Mouse (Mus musculus) ES-CJ7 (cell line): ENCODE data around the gene Csnka2ip.

Experiments used
- DNase-seq: peaks from one replicate; pipeline ENCODE4 v3.0.0; 2011; ENCODE audit warnings: low read depth, low spot score

Csnka2ip gene

DNA sequence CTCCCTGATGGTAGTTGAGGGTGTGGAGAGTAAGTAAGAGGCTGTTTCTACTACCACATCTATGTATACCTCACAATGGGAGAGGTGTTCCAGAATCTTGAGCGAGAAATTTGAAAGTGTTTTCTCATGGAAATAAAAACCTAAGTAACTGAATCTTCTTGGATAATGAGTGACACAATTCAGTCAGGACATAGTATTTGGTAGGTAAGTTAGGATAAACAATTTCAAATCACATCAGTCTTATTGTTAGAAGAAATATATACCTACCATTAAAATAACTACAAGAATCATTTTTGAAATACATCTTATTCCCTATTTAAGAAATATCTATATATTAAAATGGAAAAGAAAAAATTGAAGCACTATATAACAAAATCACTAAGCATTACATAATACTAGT is at the start of gene Csnka2ip:
Csnka2ip (minus strand) TSS at position 101 of the 400 bp plus-strand sequence.
- no peak for DNase-seq

DNA sequence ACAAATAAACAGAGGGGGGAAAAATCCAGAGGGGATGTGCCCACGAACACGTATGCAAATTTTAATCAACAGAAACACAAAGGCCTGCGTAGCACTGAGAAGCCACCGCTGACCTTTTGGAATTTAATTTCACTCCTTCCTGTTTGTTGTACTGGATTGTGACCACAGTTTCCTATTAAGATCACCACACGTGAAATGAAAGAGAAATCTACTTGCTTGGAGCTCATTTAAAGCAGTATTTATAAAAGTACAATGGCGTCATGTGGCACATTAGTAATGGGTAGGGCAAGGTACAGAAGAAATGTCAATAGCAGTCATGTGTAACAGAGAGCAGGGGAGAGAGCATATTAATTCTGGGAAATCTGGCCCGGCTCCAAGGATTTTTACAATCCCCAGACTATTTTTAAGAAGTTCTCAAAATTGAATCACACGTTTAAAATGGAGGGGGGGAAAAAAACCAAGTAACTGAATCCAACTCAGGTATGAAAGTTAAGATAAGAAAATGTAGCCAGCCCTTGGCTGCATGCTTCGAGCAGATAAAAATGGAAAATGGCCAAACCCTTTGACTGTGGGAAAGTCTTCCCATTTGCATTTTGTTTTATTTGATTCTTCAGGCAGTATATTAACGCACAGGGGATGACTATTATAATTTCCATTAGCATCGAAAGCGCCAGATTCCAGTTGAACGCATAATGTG is 47.5 kb upstream of the Csnka2ip start:
- DNase-seq: no peak

DNA sequence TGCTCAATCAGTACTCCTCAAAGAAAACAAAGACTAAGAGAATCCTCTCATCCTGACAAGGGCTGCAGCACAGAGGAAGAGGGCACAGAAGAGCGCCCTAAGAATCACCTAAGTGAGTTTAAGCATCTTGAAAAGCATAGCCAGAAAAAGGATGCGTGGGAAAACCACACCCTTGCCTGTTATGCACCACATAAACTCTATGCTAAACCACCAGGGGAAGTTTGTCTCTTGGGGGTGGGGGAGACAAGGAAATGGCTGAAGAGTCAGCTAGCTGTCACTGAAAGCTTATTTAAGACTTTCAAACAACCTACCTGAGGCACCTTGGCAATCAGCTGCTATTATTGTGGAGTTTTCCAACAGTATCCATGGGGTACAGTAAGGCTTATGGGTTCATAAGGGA is 45.6 kb upstream of the Csnka2ip start:
- DNase-seq: no peak

DNA sequence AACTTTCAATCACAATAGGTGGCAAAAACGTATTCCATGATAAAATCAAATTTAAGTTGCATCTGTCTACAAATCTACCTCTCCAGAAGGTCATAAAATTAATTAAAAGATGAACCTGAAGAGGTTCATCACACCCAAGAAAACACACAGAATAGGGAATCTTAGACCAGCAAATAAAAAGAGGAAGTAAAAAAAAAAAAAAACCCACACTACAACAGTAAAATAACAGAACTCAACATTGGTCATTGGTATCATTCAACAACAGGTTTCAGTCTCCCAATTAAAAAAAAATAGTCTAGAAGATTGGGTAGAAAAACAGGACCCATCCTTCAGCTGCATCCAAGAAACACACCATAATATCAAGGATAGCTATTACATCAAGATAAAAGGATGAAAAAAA is 32.9 kb upstream of the Csnka2ip start:
- DNase-seq: no peak

DNA sequence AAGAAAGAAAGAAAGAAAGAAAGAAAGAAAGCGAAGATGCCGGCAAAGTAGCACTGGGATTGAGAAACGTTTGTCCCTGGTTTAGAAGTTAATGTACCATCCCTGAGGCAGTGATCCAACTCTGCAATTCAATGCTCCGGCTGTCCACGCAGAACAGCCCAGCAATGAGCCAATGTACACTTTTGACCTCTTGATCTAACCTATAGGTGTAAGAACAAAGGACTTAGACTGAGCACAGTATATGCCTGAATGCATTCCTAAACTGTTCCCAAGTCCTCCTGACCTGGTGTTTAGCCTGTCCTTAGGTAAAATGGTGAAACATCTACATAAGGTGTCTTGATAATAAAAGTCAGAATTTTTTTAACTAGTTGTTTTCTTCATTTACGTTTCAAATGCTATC is 17.9 kb upstream of the Csnka2ip start:
- no peak for DNase-seq

DNA sequence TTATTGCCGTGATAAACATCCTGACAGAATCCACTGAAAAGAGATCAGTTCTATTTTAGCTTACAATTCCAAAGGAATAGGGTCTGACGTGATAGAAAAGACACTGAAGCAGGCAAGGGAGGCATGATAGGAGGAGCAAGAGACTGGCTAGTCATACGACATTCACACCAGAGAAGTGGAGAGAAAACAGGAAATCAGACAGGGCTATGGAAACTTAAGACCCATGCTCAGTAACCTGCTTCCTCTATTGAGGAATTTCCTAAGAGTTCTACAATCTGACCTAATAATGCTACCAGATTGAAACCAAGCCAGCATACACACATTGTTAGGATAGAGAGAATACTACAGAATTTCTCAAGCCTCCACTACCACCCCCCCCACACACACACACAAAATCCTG is 12.4 kb upstream of the Csnka2ip start:
- no peak for DNase-seq

DNA sequence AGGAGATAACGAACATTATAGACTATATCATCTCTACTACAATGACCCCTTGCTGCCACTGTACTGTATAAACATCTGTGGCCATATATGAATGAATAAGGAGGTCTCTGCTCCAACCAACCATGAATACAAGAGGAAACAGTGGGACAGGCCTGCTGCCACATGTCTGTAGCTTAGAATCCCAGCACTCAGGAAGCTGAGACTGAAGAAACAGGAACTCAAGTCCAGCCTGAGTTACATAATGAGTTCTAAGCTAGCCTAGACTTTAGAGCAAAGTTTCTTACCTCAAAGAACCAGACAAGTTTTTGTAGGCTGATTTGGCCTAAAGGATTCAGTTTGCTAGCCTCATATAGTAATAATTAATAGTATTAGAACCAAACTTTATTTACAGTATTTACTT is 5.6 kb upstream of the Csnka2ip start:
- no peak for DNase-seq

DNA sequence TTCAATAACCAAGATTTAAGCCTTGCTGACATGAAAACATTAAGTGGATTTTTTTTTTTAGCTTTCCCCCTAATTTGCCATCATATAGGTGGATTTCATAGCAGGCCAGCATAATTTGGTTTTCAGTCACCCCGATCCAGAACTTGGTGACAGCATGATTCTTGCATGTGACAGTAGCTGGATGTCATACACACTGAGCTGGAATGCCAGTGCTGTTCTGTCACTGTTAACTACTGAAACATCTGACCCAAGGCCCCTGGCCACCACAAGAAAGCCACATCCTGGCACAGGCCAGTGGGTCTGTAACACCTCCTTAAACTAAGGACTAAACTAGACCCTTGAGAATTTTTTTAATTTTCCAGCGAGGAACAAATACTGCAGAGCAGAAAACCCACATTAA is 15.4 kb downstream of the Csnka2ip start:
- DNase-seq: no peak

DNA sequence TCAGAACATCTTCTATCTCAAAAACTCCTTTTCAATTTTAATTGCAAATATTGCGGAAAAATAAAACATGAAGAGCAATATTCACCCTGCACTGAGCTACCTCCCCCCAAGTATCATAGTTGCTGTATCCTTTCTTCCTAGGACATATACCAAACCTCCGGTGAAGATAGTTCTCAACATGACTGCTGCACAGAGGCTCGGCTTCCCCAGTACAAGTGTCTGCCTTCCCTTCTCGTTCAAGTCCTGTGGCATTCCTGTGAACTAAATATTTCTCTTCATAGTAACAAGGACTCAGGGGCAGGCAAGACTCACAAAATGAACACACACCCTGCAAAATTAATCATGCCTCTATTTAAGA is 16.0 kb downstream of the Csnka2ip start:
- DNase-seq: no peak

DNA sequence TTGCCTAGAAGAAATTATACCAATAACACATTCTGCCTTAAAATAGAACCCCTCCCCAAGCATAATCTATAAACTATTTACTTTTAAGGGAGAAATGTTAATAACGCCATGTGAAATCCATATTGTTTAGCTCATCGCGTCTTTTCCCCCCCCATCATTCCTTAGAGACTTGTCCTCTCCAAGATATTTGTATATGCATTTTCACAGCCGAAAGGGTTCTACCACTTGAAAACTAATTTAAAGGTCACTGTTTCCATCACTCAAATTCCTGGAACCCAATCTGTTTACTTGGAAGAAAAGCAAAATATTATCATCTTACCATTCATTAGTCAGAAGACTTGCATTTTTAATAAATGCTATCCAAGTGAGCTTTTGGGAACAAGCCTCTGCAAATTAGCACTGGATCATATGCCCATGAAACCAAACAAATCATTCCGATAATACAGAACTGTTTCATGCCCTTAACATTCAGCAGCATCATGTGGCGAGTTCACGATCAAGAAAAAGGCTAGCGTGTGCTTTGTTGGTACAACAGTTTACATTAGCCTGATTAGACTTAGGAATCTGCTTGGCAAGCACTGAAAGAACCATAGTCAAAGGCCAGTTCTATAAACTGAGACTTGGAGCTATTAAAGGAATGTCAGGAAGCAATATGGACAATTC is 16.5 kb downstream of the Csnka2ip start:
- DNase-seq: no peak

DNA sequence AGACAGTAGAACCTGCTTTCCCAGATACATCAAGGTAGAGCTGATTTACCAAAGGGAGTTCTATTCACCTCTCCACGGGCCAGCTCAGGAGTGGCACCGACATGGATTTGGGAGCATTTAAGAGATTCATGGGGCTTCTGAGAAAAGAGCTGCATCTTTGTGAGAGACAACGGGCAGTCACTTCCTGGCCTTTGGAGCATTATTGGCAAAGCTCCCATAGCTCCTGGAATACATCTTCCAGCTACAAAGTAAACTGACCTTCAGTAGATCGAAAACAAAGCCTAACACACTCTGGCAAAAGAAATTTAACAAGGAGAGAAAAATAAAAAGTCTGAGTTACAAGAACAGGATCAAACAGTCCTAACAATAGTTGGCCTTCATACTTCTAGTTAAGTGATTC is 17.6 kb downstream of the Csnka2ip start:
- no peak for DNase-seq

DNA sequence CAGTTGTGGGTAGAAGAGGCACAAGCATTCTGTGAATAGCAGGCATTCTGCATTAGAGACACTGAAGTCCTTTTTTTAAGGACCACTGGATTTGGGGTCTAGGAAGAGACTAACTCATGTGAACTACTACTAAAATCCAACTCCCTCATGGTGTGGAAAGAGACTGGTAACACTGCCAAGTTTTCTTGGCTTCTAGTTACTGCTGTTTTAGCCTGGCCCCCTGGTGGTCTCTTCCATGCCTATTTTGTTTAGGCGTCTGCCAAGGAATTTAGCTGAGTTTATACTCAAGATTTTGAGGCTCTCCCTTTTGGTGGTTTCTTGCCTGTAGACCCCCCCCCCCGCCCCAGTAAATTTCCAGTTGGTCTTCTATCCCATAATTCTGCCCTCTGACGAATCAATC is 18.8 kb downstream of the Csnka2ip start:
- no peak for DNase-seq

DNA sequence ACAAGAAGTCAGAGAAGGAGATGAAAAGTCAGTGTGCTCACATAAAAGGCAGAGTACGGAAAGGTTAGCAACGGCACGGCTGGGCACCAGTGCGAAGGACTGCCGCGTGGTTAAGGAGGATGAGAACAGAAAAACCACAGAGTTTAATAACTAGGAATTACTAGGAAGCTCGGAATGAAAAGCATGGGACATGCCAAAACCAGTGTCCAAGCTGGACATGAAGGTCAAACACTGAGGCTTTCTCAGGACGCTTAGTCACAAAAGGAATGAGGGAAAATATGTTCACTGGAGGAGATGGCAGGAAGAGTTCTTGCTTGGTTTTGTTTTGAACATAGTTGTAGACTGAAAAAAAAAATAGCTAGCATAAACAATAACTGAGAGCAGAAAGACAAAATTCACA is 32.7 kb downstream of the Csnka2ip start:
- no peak for DNase-seq

DNA sequence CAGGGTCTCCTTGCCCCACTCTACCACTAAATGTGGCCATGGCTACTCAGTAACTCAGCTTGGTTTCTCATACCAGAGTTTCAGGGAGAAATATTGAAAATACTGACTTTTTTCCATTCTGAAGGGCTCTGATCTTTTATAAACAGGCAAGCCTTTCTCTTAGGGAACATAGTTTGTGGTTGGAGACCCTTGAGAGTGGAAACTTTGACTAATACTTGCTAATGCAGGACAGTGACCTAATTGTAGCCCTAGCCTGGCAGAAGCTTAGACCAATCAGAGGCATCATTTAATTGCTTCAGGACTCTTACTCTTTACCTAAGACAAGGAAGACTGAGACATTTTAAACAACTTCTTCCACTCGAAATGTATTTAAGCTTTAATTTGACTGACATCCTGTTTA is 39.1 kb downstream of the Csnka2ip start:
- no peak for DNase-seq

DNA sequence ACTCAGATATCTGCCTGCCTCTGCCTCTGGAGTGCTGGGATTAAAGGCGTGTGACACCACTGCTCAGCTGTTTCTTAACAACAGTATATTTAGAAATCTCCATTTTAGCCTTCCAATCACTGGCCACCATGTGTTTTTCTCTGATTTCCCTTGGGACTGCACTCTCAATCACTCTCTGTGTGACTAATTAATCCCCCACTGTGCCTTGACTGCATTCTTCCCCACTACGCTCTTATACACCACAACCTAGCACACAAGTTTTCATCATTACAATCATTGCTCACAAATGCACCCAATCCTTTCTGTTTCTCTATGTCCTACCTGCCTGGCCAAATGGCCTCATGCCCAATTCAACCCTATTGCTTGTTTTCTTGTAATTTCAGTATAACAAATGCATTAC is 43.7 kb downstream of the Csnka2ip start:
- DNase-seq: no peak

DNA sequence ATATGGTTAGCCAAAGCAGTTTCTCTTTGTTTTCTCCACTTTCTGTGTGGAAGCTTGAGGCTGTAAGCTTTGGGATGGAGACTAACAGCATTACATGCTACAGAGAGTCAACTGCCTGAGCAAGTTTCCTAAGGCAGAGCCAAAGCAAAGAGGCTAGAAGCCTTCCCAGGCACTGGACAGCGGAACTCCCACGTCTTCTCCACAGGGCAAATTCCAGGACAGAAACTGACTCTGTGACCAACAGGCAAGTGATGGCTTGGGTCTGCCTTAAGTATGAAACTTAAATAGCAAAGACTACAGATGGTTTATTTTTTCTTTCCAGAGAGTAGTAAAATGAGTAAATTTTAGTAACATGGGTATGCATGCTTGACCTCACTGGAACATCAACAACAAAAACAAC is 75.3 kb downstream of the Csnka2ip start:
- DNase-seq: no peak

DNA sequence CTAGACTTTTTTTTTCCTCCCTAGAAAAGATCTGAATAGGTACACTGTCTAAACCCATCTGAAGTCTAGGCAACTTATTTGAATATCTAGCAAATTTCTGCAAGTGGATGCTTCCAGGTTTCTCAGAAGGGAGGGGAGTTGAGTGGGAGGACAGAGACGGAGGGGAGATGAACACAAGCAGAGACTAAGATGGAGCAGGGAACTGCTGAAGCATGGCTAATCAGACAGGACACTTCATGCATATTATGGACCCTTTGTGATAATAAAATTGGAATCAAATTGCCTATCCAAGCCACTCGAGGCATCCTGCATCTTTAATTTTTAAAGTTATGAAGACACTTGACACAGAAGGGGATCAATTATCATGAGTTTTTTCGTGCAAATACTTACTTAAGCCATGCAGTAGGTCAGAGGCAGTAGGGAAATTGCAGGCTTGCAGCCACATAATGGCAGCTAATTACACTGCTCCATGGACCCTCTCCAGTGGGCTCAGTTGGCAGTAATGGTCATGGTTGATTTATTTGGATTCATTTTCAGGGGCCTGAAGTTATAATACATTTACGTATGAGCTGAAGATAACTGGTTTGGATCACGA is 78.1 kb downstream of the Csnka2ip start:
- DNase-seq: no peak

DNA sequence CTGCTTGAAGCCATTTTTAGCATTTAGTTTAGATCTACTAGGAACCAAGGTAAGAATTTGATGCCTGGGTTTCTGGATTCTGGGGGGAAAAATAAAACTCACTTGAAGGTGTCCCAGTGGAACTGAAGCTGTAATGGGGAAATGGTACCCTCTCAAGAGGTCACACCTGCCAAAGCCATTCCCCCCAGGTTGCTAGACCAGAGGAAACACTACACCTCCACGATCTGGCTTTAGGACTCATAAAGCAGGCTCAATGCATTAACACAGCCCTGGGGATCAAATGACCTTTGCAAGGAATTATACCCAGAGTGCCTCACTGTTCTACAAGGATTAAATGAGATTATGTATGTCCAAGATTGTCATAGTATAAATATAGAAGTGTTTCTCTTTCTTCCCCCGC is 88.8 kb downstream of the Csnka2ip start:
- no peak for DNase-seq
